Mouse (Mus musculus) cerebellum, adult 2 months (tissue): ENCODE results near the gene Anxa3.

Experiments
- CTCF ChIP-seq: fragments of 200-500 bp; IDR thresholded peaks from 2 replicates; pipeline ENCODE4 v1.5.1; 2011; ENCODE audit warnings: low read depth, mild to moderate bottlenecking, control low read depth, low read length, moderate library complexity, borderline replicate concordance; ENCODE audit not compliant: insufficient read depth
- POLR2A ChIP-seq: fragments of 200-500 bp; IDR thresholded peaks from 2 replicates; pipeline ENCODE4 v1.6.1; 2011; ENCODE audit warnings: low read length, control low read depth, borderline replicate concordance; ENCODE audit not compliant: insufficient read depth

DNA sequence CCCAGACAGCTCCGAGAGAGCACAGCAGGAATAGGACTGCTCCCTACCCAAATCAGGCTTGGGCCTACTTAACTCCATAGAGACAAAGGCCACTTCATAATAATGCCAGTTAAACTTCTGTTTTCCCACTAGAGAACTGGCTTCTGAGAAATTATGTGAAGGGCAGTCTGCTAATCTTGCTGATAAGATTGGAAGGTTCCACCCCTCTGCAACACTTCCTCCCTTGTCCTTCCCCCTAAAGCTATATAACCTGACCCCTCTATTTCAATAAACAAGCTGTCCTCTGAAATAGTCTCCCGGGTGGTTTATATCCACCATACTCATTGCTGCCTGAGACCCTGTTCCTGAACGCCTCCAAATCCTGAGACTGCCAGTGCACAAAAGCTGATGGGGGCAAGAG, 56.1 kb downstream of the Anxa3 start:
- no peak for TF ChIP-seq CTCF
- TF ChIP-seq POLR2A: no peak
